Mouse (Mus musculus) yolk sac, embryonic 10.5 days (tissue): ENCODE measurements around the gene Pds5b.
"Not testable (repeated sequence)": the region's sequence is repeated elsewhere in the genome, so short reads cannot be mapped to it uniquely, and the experiment has no call there.

ENCODE experiments used
- DNase-seq: peaks from one replicate; pipeline ENCODE4 v3.0.0-alpha.2; 2017; ENCODE audit warnings: low spot score

Pds5b gene

DNA sequence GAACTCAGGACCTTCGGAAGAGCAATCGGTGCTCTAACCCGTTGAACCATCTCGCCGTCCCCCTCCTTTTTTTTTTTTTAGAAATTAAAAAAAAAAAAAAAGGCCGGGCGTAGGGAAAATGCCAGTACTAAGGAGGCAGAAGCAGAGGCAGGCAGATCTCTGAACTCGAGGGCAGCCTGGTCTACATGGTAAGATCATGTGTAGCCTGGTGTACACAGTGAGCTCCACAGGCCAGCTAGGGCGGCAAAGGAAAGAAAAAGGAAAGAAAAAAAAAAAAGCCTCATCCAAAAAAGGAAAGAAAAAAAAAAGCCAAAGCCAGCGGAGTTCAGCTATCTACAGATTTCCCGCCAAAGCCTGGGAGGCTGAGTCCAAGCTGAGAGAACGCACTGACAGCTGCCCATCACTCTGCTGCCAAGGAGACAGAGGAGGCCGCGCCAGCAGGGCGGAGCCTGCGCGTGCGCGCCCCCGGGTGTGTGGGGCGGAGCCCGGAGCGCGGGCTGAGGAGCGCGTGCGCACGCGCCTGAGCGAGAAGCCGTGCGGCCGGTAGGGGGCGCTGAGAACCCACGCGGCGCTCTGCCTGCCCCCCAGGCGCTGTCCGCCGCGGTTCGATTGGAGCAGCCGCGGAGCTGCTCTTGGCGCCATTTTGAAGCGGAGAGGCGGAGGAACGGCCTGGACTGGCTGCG lies at the start of gene Pds5b:
Gene Pds5b, plus strand, starts transcription at position 587 of the 683 bp plus-strand sequence.
- peak; percentile 94 for DNase-seq

DNA sequence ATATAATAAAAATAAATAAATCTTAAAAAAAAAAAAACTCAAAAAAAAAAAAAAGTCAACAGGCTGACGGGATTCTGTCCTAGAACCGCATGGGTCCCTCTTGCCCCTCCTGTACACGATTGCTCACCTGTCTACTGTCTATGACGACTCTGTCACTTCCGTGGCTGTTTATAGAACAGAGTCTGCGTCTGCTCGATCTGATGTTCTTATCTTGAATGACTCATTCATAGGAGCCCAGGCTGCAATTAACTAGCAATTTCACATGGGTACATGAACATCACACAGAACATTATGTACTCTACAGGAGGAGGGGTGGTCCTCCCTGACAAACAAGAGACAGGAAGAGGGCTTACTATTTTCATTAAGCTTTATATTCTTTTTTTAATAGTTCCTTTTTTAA lies 48.0 kb upstream of the Pds5b start:
- no peak for DNase-seq

DNA sequence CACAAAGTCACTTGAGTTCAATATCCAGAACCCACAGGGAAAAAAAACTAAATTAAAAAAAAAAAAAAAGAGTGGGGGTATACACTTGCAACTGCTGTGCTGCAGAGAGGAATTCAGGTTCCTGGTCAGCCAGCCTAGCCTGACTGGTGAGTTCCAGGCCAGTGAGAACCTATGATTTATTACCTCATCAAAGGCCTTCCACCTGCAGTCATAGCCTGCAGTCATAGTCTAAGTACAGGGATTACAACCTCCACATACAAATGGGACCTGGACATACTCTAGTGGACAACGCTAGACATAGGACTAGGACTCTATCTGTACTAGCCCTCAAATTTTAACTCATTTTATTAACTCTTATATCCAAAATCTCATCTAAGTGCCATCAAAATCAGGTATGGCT lies 44.3 kb upstream of the Pds5b start:
- DNase-seq: no peak

DNA sequence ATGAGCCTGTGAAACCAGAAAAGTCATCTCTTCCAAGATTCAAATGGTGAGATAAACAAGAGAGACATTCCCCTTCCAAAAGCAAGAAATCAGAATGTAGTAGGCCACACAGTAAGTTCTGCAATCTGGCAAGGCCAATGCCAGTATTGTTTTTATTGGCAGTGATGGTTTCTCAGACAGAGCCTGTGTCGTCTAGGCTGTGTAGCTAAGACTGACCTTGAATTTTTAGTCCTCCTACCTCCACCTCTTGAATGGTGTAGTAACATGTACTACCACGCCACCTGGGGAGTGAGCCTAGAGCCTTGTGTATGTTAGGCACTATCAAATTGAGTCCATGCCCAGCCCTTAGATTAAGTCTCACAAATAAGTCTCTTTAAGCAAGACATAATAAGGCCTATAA lies 43.8 kb upstream of the Pds5b start:
- no peak for DNase-seq

DNA sequence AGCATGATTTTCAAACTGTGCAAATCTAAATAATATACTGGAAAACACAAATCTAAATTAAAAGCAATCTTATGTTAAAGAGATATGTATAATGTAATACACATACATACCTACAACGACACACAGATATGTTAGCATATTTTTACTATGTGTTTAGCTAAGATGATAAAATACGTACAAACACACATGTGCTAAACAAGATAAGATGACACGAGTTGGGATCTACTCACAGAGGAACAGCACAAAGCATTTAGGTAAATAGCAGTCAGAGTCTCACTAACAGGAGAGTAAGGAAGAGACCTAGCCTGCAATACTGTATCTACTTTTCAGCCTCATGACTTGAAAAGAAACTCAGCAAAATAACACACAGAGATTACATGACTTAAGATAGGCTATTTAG lies 32.1 kb upstream of the Pds5b start:
- DNase-seq: no peak

DNA sequence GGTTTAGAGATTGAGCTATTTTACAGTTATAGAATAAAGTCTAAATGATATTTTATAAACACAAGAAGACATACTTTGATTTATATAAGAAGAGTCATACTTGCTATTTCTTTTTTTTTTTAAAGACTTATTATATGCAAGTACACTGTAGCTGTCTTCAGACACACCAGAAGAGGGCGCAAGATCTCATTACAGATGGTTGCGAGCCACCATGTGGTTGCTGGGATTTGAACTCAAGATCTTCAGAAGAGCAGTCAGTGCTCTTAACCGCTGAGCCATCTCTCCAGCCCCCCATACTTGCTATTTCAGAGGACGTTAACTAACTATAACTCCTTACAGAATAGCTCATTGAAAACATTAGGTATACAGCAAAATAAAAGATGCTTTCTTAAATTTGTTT lies 30.1 kb upstream of the Pds5b start:
- DNase-seq: not testable (repeated sequence)

DNA sequence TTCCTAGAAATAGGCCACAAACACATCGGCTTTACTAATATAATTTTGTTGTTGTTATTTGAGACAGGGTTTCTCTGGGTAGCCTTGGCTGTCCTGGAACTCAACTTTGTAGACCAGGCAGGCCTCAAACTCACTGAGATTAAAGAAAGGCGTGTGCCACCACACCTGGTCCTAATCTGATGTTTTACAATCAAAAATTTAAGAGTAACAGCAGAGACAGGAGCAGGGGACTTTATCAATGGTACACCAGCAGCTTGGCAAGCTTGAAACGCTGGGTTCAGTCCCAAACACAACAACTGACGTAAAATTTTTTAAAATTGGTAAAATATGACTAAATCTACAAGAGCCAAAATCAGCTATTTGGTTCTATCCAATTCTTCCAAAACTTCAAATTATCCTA lies 28.6 kb upstream of the Pds5b start:
- no peak for DNase-seq

DNA sequence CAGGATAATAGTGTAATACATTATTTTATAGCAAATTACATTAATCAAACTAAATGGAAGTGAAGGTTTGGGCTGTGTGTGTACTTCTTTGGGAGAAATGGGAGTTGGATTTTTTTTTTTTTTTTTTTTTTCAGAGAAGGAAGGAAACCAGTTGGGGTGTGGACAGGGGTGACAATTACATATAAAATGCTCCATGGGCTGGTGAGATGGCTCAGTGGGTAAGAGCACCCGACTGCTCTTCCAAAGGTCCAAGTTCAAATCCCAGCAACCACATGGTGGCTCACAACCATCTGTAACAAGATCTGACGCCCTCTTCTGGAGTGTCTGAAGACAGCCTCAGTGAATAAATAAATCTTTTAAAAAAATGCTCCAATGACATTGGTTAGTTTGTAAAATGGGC lies 21.0 kb upstream of the Pds5b start:
- no peak for DNase-seq

DNA sequence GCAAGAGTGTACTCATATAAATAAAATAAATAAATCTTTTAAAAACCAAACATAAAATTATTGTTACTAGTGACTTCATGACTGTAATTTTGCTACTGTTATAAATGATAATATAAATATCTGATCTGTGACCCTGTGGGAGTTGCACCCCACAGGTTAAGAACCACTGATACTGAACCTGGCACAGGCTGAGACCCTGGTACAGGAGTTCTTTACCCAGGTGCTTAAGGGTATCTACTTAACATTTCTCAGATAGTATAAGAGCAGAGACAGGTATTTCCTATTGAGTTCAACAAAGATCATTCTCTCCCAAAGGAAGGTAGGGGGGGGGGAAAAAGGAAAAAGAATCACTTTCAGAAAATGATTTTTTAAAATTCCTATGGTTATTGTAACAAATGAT lies 19.0 kb upstream of the Pds5b start:
- DNase-seq: no peak

DNA sequence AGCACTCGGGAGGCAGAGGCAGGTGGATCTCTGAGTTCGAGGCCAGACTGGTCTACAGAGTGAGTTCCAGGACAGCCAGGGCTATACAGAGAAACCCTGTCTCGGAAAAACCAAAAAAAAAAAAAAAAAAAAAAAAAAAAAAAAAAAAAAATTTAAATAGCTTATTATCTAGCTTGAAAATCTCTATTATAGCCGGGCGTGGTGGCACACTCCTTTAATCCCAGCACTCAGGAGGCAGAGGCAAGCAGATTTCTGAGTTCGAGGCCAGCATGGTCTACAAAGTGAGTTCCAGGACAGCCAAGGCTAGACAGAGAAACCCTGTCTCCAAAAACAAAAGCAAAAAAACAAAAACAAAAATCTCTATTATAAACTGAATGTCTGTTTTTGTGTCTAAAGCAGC lies 14.1 kb upstream of the Pds5b start:
- DNase-seq: not testable (repeated sequence)

DNA sequence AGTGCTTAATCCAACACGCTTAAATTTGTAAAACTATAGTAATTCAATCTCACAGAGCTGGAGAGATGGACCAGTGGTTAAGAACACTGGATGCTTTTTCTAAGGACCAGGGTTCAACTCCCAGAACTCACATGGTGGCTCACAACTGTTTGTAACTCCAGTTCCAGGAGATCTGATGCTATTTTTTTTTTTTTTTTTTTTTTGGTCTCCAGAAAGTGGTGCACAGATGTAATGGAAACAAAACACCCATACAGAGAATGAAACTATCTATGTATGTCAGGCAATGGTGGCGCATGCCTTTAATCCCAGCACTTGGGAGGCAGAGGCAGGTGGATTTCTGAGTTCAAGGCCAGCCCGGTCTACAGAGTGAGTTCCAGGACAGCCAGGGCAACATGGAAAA lies 13.2 kb upstream of the Pds5b start:
- not testable (repeated sequence) for DNase-seq

DNA sequence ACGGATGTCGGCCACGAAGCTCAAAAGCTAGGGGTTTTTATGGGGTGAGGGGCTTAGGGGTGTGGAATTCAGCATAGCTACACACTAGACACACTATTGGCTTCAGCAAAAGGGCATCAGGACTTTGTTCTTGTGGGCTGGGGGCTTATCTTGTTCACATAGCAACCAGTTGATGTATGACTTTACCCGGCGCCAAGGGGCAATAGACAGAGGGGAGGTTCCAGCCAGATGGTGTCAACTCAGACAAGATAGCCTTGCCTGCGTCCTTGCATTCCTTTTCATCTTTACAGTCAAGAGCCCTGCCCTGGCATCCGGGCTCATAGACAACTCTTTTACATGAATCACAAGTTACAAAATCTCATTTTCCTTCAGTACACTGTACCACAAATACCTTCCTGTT lies 9.6 kb upstream of the Pds5b start:
- DNase-seq: peak; percentile 16

DNA sequence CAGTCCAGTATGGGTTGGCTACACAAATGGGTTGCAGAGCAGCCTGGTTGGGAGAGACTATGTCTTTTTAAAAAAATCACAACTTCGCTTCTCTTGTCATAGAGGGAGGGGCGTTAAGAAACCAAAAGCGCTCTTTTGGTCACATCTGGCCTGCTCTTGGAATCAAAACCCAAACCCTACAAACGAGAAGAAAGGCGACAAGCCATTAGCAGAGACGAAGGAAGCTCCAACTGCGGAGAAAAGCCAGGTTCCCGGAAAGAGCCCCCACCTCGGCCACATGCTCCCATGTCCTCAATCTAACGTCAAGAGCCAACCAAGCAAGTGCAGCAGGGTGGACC lies 8.8 kb upstream of the Pds5b start:
- DNase-seq: no peak

DNA sequence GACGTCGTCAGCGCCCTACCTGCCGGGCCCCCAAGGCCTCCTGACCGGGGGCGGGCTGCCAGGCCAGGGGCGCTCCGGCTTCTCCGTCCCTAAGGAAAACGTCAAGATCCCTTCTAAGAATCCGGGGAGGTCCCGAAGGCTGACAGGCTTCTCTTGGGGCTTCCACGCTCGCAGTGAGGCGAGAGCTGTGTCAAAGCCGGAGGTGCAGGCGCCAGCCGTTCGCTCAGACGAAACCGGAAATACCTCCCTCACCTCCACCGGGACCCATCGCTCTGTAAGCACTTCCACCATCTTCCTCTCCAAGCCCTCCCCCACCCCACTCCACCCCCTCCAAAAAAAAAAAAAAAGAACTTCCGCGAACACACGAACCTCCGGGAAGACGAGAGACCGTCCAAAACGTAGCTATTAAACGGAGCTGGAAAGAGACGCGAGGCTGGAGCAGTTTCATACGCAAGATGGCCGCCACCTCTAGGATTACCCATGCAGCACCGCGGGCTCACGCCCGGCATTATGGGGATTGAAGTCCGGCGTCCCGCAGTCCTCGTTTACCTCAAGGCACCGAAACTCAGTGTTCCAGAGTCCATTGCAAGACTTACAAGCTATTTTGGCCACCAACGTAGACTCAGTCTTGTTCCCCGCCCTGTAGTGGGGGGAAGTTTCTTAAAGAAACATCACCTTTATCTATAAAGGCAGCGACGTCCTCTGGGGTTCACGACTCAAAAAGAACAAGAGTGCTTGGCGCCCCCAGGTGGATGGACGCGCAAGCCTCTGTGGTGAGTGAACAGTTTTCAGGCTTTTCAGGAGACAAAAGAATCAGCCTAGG lies 8.2 kb upstream of the Pds5b start:
- peak; percentile 97 for DNase-seq

DNA sequence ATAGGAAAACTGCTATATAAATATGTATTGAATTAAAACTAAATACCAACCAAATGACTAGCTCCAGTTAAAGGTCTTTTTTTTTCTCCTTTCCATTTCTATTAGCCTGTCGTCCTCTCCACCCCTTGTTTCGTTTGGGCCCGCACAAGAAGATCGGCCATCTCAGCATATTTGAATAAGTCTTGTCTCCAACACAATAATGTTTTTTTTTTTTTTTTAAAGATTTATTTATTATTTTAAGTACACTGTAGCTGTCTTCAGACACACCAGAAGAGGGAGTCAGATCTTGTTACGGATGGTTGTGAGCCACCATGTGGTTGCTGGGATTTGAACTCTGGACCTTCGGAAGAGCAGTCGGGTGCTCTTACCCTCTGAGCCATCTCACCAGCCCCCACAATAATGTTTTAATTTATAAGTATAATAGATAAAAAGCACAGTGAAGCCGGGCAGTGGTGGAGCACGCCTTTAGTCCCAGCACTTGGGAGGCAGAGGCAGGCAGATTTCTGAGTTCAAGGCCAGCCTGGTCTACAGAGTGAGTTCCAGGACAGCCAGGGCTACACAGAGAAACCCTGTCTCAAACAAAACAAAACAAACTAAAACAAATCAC lies 7.3 kb upstream of the Pds5b start, which contains the start of gene N4bp2l2:
Gene N4bp2l2, minus strand, starts transcription at position 51 of the 607 bp plus-strand sequence.
- DNase-seq: not testable (repeated sequence)

DNA sequence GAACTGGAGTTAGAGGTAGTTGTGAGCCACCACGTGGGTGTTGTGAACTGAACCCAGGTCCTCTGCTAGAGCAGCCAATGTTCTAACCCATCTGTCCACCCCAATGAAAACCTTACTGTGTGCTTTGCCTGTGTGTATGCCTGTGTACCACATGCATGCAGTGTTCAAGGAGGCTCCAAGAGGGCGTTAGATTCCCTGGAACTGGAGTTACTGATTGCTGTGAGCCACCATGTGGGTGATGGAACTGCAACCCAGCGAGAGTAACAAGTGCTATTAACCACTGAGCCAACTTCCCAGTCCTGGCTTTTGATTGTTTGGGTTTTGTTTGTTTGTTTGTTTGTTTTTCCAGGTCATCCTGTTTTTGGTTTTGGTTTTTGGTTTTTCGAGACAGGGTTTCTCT lies 4.8 kb upstream of the Pds5b start:
- no peak for DNase-seq

DNA sequence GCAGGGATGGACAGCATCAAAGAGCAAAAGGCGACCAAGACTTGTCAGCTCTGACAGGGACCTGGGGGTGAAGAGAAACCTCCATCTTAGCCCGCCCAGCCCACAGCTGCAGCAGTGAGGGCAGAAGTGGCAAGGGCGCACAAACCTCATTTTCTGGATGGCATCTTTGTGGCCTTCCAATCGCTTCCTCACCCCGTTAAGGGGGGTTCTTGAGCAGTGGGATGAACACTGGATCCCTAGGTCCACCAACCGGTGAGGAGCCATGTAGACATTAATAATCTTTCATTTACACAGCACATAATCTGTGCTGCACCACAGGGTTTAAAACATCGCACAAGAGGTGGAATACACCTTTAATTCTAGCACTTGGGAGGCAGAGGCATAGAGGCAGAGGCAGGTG lies 1.2 kb upstream of the Pds5b start:
- no peak for DNase-seq

DNA sequence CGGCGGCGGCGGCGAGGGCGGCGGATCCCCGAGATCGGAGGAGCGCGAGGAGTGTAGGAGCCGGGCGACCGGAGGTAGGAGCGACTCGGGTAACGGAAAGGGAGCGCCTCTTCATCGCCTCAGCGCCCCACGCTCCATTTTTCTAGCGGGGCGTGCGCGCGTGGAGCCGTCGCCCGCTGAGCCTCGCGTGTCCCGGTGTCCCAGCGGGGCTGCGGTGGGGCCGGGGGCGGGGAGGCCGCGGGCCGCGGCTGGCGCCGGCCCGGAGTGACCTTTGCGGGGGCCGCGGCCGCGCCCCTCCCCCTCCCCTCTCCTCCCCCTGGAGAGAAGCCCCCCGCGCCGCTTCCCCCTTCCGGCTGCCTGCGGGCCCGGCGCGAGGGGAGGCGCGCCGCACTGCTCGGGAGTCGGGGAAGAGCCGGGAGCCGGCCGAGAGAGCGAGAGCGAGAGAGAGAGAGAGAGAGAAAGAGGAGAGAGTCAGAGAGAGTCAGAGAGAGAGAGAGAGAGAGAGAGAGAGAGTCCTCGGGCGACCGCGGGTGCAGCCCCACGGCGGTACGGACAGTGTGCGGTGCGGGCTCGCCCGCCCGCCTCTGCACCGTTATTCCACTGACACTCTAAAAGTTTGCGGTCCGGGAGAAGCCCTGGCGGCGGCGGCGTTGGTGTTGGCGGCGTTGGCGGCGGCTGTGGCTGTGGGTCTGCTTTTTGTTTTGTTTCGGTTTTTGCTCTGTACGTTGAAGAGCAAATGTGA lies 512 bp downstream of the Pds5b start:
- peak; percentile 60 for DNase-seq

DNA sequence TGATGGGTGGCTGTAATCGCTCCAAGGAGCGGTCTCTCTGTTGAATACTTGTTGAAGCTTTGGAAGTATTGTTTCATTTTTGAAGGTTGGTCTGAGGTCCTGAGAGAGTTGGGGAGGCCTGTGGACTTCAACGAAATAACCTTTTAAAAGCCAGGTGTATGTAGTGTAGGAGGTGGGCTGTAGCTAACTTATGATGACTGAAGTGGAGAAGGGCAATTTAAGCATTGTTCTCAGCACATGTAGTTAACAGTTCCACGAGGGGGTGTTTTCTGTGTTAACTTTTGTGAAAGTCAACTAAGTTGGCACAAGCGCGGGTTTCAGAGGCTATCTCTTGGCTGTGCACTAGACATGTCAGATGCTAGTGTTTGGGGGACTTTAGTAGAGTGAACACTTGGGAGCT lies 1.3 kb downstream of the Pds5b start:
- DNase-seq: no peak

DNA sequence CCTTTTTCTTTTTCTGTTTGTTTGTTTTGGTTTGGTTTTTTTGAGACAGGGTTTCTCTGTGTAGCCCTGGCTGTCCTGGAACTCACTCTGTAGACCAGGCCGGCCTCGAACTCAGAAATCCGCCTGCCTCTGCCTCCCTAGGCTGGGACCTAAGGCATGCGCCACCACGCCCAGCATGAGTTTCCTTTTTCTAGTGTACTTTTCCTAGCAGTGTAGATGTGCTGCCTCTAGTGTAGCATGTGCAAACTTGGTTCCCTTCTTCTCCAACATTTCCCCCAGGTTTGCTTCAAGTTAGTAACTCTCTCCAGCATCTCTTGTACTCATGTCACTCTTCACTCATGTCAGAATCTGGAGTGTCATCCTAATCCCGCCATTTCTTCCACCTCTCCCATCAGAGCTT lies 9.3 kb downstream of the Pds5b start:
- not testable (repeated sequence) for DNase-seq

DNA sequence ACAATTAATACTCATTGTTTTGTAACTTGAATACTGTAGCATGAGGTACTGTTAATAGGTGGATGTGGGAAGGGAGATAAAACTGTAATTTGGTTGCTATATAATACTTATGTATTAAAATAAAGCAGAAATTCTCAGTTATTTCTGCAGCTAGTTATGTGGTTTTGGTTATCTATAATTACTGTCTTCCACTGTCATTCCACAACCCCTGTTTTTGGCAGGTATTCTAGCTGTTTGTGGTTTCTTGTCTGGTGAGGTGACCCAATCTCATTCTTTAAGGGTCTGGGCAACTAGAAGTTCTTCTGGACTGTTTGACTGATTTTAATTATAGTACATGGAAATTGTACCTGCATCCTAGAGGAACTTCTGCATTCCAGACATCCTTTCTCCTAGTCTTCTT lies 17.1 kb downstream of the Pds5b start:
- no peak for DNase-seq

DNA sequence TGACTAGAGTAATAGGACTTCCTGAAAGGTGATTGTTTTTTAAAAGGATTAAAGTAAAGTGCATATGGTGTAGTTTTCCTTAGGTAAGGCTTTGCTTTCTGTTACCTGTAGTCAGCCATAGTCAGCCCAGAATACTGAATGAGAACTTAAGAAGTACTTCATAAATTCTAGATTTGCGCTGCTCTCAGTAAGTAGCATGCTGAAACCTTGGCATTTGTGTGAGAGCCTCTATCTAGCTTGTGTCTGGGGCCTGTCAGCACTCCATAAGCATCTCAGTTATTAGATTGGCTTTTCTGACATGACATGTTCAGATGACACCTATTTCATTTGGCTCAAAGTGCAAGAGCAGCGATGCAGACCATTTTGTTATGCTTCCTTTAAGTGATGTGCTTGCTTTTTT lies 19.7 kb downstream of the Pds5b start:
- DNase-seq: no peak

DNA sequence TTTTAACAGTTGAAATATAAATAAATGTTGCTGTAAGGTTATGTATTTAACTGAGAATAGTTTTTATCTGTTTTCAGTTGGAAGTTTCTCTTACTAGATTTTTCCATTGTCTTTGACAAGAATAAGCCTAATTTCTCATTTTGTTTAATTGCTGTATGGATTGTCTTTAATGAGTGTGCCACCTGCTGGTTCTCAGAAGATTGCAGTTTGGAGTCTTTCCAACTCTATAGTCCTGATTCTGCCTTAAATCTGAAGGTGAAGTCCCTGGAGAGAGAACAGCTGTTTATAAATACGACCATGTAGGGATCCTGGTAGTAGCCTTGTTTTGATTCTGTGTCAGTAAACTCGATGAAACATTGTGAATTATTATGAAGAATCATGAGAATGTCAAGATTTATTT lies 29.2 kb downstream of the Pds5b start:
- DNase-seq: no peak
